Mouse (Mus musculus) layer of hippocampus, postnatal 36 days (tissue): Measurements from ENCODE around the gene Hoxa10. TPM values are rescaled to one million over a fixed set of nuclear protein-coding genes. Genes with fewer than 3 reads are reported as not detected.

Experiments used
- DNase-seq, 2 experiments: peaks; one replicate each; pipeline ENCODE4 v3.0.0; 2022
- total RNA-seq, 2 experiments: library from RNA; stranded (reverse); gene quantifications; 2 replicates each; pipeline ENCODE4 v1.2.3; 2021

Hoxa10 gene
- total RNA-seq, 2 experiments from 2014 or later = not detected

DNA sequence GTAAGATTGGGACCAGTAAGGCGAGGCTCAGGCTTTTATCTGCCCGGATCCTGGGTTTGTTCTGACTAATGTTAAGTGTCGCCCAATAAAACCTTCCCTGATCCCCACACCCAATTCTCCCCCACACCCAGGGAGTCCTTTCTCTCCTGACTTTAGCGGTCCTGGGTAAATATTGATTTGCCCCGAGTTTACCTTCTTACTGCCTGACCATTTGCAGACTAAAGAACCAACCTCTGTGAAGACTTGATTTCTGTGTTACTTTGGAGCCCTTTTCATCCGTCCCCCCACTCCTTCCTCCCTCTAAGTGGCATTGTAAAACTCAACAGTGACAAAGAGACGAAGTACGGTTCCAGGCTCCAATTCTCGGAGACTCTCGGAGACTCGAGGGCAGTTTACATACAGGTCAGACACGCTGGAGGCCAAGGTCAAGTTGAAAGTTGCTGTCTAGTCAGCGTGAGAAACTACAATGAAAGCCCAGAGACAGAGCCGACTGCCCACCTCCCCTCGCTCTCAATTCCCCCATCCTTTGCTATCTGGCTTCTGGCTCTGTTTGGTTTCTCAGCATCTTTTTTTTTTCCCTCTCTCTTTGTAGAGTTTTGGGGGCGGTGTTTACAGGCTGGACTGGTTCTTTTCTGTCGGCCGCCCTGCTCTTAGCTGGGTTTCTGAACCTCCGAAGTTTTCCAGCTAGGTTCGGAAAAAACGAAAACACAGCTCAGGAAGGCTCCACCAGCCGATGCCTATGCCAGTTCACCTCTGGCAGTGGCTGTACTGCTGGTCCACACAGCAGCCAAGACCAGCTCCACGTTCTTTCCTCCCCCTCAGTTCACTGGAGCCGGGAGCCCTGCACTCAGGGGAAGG lies 22.0 kb upstream of the Hoxa10 start:
- DNase-seq = no peak

GRCm38 (mm10) chr6:52261751-52262462 lies 21.3 kb upstream of the Hoxa10 start:
- DNase-seq = no peak

- no peak for DNase-seq
Observed at GRCm38 (mm10) chr6:52260654-52261575, 20.3 kb upstream of the Hoxa10 start, which contains the start of gene Hoxa13. Hoxa13 (minus strand) TSS chr6:52260880.

- no peak for DNase-seq
Observed at GRCm38 (mm10) chr6:52259811-52260261, 19.2 kb upstream of the Hoxa10 start.

DNA sequence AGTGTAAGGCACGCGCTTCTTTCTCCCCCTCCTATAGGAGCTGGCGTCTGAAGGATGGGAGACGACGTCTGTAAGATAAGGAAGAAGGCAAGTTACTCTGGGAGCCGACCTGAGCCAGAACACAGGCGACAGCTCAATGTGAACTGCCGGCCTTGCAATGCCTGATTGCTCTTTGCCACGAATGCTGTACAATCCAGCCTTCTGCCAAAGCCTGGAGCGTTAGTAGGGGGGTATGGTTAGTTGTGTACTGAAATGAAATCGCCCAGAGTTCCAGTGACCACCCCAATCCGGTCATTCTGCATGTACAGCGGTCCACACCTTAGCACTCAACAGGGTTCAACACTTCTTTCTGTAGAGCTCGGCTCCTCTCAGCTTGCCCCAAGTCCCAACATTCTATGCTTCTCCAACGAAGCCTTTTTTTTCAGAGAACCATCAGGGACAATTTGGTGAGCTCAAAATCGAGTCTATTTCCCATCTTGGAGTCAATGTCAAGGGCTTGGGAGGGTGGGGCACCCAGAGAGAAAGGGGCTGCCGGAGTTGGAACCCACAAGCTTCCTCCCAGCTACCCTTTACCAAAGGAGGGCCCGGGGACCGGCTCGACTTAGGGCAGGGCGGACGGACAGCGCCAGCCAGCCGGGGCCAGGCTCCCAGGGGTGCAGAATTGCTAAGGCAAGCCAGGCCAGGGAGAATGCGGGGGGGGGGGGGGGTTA lies 18.6 kb upstream of the Hoxa10 start:
- DNase-seq = no peak

- DNase-seq = peak; percentile 58
Observed at GRCm38 (mm10) chr6:52256956-52257355, 16.3 kb upstream of the Hoxa10 start.

- DNase-seq = no peak
Observed at GRCm38 (mm10) chr6:52253511-52254500, 13.2 kb upstream of the Hoxa10 start.

DNA sequence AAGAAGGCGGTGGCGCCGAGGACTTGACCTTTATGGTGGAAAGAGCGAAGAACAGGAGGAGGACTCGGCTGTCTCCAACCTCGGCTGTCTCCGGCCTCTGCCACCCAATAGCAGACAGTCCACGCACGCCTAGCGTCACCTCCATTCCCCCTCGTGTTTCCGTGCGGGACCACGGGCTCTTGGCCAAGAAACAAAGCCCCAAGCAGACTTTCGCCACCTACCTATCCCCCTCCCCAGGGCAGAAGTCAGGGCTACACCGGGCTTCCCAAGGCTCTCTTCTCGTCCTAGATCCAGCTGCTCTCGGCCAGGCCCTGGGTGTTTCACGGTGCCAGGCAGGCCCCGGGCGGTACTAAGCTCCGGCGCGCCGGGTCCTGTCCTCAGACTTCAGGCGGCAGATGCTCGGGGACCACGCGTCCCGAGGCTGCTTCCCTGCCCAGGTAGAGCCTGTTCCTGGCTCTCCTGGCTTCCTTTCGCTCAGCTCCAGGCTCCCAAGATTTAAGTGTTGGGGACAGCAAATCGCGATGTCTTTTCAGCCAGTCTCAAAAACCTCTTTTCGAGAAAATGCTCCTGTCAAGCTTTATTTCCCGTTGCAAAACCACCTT lies 12.2 kb upstream of the Hoxa10 start:
- DNase-seq = no peak

- no peak for DNase-seq
Observed at GRCm38 (mm10) chr6:52252016-52252774, 11.5 kb upstream of the Hoxa10 start.

DNA sequence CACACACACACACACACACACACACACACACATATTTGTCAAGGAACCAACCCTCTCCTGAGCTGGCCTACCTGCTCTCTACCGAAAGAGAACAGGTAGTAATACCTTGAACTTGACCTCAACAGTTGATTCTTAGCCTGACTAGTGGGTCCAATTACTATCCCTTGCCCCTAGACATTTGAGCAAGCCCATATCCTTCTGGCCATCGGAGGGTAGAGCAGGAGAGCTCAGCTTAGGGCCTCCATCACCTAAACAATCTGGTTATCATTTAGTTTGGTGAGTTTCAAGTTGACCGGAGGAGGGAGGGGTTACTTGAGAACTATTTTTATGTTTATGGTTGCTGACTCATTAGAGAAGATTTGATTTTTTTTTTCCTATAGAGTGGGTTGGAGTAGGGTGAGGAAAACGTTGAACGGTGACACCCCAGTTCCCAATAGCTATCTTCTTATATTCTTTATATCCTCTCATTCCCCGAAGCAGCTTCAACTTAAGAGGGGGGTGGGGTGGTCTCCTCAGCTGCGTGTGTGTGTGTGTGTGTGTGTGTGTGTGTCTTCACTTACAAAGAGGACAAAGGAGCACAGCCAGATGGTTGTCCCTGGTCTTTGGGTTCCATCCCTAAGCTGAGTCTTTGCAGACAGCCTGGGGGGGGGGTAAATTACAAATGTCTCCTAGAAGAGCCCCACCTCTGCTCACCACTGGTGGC lies 10.7 kb upstream of the Hoxa10 start:
- DNase-seq = no peak

DNA sequence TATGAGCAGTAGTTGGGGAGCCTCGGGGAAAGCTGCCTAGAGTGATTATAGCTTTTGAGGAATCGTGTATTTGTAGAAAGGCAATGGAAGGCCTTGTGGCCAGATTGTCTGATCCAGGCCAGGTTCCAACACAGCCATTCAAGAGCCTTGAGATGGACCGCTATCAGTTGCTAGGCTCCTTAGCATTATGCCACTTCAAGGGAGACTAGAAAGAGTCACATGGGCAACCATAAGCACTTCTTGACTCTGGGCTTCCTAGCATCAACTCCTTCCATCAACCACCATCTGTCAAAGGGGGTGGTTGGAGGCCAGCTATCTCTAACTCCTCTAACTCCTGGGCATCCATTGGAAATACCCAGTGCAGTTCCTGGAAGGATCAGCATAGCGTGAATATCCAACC lies 9.2 kb upstream of the Hoxa10 start:
- no peak for DNase-seq

GRCm38 (mm10) chr6:52249415-52249738 lies 8.7 kb upstream of the Hoxa10 start:
- no peak for DNase-seq

- DNase-seq = no peak
Observed at GRCm38 (mm10) chr6:52248638-52249414, 8.2 kb upstream of the Hoxa10 start.

- no peak for DNase-seq
Observed at GRCm38 (mm10) chr6:52247766-52248637, 7.3 kb upstream of the Hoxa10 start.

- DNase-seq = no peak
Observed at GRCm38 (mm10) chr6:52246916-52247315, 6.3 kb upstream of the Hoxa10 start.

DNA sequence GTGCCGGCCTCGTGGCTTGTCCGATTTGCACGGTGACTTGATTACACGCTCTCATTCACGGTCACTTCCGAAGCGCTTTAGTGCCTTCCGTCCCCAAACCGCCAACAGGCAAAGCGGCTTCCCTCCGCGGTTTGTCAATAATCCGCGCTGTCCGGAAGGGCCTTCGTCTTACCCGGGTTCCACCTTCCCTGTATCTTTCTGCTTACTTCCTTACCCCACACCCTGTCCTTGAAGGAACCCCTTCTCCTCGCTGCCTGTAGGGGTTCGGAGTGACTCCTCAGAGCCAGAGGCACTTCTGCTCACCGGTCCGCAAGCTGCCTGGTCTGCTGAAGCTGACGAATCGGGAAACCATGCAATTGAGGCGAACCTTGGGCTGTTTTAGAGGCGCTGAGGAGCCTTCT lies 5.7 kb upstream of the Hoxa10 start:
- DNase-seq = no peak

DNA sequence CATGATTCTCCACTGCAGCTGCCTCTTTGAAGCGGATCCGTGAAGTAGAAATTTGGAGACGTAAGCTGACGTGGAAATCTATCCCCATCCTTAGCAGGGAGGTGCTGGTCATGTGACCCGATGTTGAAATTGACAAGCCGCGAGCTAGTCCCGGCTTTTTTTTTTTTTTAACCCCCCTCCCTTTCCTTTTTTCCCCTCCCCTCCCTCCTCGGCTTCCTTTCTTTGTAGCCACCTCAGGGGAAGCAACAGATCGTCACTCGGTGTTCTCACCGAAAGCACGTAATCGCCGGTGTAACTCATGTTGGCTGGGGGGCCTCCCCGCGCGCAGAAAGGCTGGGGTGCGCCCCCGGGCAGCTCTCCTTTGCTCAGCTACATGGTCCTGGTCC lies 5.1 kb upstream of the Hoxa10 start, which contains the start of gene Hoxa11:
TSS of gene Hoxa11 (minus strand) at position 54 of the 386 bp plus-strand sequence.
- no peak for DNase-seq
